Mouse (Mus musculus) left cerebral cortex, postnatal 4 days (tissue): Measurements from ENCODE around the gene Fermt2. TPM values are rescaled to one million over a fixed set of nuclear protein-coding genes. Genes with fewer than 3 reads are reported as not detected.
"Not testable (repeated sequence)": the region's sequence is repeated elsewhere in the genome, so short reads cannot be mapped to it uniquely, and the experiment has no call there.

ENCODE experiments used
- DNase-seq: peaks from one replicate; pipeline ENCODE4 v3.0.0-alpha.2; 2022
- intact Hi-C: fragments of 180-260 bp; cut with DNase I; formaldehyde crosslinking; loops from one replicate; pipeline ENCODE4 v1.15.1; 2025
- total RNA-seq, 2 experiments: library from RNA; stranded (reverse); gene quantifications; 2 replicates each; pipeline ENCODE4 v1.2.3; 2021

Gene Fermt2
- total RNA-seq, 2 experiments from 2014 or later = 72.8 to 77.2 TPM

DNA sequence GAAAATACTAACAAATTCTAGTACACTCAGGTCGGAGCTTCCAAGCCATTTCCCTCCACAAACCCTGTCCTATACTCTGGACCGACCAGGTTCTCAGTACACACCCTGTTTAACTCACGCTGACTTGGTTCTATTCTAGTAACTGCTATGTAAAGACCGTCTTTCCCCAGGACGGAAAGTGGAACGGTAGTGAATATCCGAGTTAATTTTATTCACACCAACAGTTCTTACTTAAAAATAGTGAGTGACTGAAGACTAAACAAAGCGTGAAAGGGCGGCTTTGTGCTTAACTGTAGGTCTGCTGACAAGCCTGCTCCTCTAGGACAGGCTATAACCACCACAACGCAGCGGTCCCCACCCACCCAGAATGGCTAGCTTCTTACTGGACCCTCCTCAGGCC, 14.1 kb downstream of the Fermt2 start:
- DNase-seq = no peak

GRCm38 (mm10) chr14:45510787-45511186, 19.1 kb downstream of the Fermt2 start:
- intact Hi-C loops = no loop called here
- no peak for DNase-seq

More for the DNA sequence above, 14.1 kb downstream of the Fermt2 start:
- intact Hi-C loops = no loop called here

DNA sequence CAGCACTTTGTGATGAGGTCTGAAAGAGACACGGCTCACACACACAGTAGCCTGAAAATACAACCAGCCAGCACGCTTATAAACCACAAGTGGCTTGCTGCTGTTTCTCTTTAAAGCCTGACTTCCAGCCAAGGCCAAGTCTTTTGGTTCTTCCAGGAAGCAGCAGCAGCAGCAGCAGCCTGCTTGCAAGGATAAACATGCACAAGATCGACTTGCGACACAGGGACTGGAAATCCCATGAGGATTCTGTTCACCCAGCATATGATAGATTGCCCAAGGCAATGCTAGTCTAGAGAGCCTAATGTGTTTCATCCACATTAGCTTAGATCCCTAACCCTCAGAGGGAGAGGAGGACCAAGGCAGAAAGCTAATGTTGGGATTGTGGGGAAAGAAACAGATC, 22.0 kb downstream of the Fermt2 start:
- DNase-seq = no peak
- intact Hi-C loops = no loop called here

DNA sequence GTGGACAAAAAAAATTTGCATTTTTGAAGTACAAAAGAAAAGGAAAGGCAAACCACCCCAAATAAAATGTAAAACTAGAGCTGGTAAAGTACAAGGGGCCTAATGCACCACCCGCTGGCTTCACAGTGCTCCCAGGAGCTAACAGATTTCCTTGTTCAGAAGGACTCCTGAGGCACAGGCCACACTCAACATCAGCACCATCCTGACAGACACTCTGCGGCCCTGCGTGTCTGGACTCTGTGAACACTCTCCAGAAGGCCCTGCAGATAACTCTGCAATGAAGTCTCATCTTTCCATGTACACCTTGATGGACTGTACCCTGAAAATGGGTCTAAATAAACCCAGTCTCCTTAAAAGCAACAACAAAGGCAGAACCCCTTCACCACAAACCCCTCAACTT, 22.5 kb downstream of the Fermt2 start:
- intact Hi-C loops = no loop called here

GRCm38 (mm10) chr14:45507032-45507431, 22.9 kb downstream of the Fermt2 start:
- DNase-seq = no peak
- intact Hi-C loops = no loop called here

More for the DNA sequence above, 22.5 kb downstream of the Fermt2 start:
- no peak for DNase-seq

DNA sequence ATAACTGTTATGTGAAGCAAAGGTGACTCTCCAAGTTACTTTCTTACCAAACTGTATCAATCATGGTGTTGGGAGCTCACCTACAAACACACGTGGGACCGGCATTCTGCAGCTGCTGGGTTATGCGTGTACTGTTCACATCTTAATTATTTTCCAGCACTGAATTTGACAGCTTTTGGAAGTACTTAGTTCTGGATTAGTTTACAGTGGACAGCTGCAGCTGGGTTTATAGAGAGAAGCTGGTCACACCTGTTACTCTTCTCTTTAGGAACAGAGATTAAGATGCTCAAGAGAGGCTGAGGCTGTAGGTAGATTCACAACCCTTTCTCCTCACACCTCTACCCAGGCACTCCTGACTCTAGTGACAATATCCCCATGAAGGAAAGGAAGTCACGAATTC, 23.8 kb downstream of the Fermt2 start:
- intact Hi-C loops = no loop called here
- no peak for DNase-seq

DNA sequence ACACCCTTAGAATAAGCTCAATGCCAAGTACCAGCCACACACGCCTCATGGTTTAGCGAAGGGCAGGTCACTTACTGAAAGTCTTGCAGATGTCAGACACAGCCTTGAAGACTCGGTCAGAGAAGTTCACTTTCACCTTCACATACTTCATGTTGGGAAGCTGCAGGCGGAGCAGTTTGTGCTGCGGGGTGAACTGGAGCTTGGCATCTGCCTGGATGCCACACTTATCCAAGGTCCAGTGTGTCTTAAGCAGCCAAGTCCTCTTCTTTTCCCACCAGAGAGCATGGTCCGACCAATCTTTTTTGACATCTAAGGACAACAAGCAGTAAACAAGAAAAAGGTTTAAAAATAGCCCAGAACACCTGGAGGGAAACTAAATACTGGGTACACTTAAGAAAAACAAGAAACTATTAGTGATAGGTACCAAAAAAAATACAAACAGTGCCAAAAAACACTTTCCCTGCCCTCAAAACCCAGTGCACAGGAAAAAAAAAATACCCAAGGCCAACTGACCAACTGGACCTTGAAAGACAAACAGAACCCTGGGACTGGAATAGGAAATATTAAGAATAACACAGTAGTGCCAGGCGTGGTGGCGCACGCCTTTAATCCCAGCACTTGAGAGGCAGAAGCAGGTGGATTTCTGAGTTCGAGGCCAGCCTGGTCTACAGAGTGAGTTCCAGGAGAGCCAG, 25.4 kb downstream of the Fermt2 start:
- intact Hi-C loops = no loop called here
- DNase-seq = no peak

- intact Hi-C loops = no loop called here
Measured at GRCm38 (mm10) chr14:45503934-45504333, 26.0 kb downstream of the Fermt2 start.

GRCm38 (mm10) chr14:45500052-45500451, 29.9 kb downstream of the Fermt2 start:
- no peak for DNase-seq
- intact Hi-C loops = no loop called here

More at GRCm38 (mm10) chr14:45503934-45504333, 26.0 kb downstream of the Fermt2 start:
- no peak for DNase-seq

DNA sequence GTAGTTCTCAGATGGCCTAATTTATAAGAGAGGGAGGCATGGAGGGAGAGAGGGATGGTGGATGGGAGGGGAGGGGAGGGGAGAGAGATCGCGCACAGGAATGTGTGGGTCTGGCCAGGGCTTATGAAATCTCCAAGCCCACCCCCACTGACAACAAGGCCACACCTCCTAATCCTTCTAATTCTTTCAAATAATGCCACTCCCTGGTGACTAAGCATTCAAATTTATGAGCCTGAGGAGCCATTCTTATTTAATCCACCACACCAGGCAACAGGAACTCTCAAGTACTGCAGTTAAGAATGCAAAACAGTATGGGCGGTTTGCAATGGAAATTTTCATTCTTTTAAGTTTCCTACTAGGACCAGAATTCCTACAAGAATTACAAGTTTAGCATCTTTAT, 32.8 kb downstream of the Fermt2 start:
- DNase-seq = no peak
- intact Hi-C loops = no loop called here

- intact Hi-C loops, DNase-seq: not testable (repeated sequence)
Measured at GRCm38 (mm10) chr14:45495810-45496209, 34.1 kb downstream of the Fermt2 start.

DNA sequence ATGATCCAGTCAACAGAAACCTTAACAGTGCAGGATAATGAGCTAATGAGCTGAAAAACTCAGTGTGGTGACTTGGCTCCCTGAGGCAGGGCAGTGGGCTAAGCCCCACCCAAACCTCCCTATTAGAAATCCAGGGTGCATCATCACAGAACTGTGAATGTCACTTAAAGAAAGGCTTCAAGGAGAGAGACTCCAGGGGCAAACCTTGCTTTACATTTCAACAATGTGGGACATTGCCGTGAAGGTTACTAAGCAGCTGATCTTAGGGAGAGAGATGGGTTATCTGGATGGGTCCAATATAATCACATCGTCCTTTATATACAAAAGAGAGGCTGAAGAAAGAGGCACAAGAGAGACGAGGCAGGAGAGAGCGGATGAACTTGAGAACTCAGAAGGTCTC, 36.0 kb downstream of the Fermt2 start:
- no peak for DNase-seq
- intact Hi-C loops = no loop called here

DNA sequence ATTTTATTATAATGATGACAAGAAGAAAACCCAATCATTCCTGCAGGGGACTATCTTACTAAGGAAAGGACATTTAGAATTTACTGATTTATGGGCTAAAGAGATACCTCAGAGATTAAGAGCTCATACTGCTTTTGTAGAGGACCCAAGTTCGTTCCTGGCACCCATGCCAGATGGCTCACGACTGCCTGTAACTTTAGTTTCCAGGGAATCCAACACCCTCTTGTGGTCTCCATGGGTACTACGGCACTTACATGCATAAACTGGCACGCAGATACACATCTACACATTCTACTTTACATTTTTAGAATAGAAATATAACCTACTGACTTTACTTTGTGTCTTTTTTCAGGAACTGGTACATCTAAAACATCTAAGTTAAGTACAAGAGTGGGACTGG, 37.2 kb downstream of the Fermt2 start:
- DNase-seq = no peak
- intact Hi-C loops = no loop called here

- intact Hi-C loops = no loop called here
- DNase-seq = no peak
Measured at GRCm38 (mm10) chr14:45492038-45492437, 37.9 kb downstream of the Fermt2 start.

- intact Hi-C loops = not testable (repeated sequence)
Measured at GRCm38 (mm10) chr14:45487201-45487600, 42.7 kb downstream of the Fermt2 start.

GRCm38 (mm10) chr14:45483361-45483760, 46.6 kb downstream of the Fermt2 start:
- intact Hi-C loops = not testable (repeated sequence)

More at GRCm38 (mm10) chr14:45487201-45487600, 42.7 kb downstream of the Fermt2 start:
- not testable (repeated sequence) for DNase-seq

GRCm38 (mm10) chr14:45478977-45479806, 50.7 kb downstream of the Fermt2 start:
- intact Hi-C loops = no loop called here
- DNase-seq = no peak

More at GRCm38 (mm10) chr14:45483361-45483760, 46.6 kb downstream of the Fermt2 start:
- DNase-seq = not testable (repeated sequence)

DNA sequence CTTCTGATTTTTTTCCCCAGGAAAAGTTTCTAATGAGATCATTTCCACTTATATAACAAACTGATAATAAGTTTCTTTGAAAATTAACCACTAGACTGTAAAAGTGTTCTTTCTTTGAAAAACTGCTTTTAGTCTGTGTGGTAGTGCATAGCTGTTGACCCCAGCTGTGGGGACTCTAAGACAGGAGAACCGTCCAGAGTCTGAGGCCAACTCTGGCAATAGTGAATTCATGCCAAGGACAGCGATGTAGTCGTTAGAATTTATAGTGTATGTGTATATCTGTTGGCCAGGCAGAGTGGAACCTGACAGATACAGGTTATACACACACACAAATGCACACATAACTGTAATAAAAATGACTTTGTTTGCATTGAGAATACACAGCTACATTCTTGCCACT, 51.4 kb downstream of the Fermt2 start:
- DNase-seq = no peak
- intact Hi-C loops = no loop called here

DNA sequence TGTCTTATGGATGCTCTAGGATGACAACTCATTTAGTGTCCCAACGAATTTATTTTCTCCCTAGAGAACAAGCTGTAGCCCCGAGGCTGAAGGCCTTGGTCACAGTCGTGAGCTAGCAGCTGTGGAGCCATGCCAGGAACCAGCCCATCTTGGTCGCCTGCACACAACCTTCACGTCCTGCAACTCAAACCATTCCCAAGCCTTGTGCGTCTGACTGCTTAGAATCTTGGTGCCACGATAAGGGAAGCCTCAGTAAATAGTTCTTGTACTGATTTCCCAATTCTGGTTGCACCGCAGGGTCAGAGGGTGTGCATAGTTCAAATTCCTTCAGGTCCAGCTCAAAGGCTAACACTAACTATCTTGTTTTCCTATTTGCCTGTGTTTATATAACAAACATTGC, 52.3 kb downstream of the Fermt2 start:
- intact Hi-C loops = no loop called here

DNA sequence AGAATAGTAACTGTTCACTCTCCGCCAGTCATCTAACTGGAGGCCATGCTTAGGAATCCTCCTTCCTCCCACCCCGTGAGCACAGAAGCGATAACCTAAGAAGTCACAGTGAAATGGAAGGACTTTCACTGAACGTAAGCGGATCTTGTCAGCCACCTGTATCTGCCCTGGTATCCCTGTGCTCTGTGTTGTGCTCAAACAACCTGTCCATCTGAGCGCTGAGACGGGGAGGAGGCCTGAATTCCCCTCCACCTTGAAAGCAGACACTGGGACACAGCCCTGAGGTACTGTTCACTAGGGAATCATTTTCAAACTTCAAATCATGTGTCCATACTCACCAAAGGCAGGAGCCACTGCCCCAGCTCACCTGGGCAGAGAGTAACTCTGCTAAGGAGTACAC, 52.9 kb downstream of the Fermt2 start:
- DNase-seq = no peak
- intact Hi-C loops = no loop called here

More for the DNA sequence above, 52.3 kb downstream of the Fermt2 start:
- no peak for DNase-seq

DNA sequence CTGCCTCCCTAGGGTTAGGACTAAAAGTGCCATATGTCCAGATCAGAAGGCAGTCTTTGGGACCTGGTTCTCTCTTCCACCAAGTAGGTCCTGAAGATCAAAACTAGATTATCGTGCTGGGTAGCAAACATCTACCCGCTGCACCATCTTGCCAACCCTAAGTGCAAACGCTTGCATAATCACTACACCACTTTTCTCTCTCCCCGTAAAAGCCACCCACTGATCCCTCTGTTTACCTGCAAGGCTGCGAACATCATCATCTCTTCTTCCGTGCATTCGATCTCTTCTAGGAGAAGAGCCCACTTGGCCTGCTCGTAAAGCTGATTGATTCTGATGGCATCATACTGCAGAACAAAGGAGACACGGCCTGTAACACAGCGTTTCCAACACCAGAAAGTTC, 57.4 kb downstream of the Fermt2 start:
- no peak for DNase-seq
- intact Hi-C loops = no loop called here

DNA sequence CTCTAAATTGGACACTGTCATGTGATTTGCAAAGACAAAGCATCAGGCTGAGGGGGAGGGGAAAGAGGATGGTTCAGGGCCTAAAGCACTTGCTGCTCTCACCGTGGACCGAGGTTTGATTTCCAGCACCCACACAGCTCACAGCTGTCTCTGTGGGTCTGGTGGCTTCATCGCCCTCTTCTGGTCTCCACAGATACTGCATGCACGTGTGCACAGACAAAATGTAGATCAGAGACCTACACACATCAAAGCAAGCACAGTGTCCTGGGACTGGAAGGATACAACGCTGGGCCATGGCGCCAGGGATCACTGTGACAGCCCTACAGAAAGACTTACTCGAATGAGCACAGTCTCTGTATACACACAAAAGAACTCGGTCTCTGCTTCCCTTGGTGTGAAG, 60.5 kb downstream of the Fermt2 start:
- intact Hi-C loops = no loop called here

More for the DNA sequence above, 60.5 kb downstream of the Fermt2 start:
- no peak for DNase-seq
